Mouse (Mus musculus) gastrocnemius, adult 8-10 months (tissue): ENCODE measurements around the gene Ccdc174. TPM values are rescaled to one million over a fixed set of nuclear protein-coding genes. Genes with fewer than 3 reads are reported as not detected.

ENCODE experiments used
- DNase-seq, 2 experiments: peaks; one replicate each; pipeline ENCODE4 v3.0.0; 2022; ENCODE audit warnings: low spot score in 2 of 2
- total RNA-seq, 4 experiments: library from RNA; stranded (reverse); gene quantifications; 2 replicates each; pipeline ENCODE4 v1.2.4; 2022

Gene Ccdc174
- total RNA-seq, 4 experiments from 2014 or later, result 6.8 to 10.9 (median 8.7) TPM

DNA sequence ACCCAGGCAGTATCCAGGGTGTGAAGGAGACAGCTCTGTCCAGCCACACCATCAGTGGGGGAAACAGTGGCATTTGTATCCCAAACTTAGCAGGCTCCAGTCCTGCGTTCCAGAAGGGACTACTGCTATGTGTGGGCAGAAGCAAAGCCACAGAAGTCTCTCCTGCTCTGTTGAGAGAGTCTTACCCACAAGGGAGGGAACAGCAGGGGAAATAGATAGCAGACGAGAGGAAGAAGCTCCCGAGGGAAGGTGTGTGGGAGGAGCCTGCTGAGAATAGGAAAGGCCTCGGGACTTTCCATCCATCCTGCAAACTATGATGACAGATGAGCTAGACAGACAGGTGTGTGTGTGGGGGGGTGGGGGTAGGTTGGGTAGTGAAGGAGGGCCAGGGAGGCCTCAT is 39.4 kb downstream of the Ccdc174 start:
- DNase-seq, result no peak

- DNase-seq, result no peak
Measured at GRCm38 (mm10) chr6:91917716-91918115, 39.9 kb downstream of the Ccdc174 start.

- DNase-seq, result no peak
Measured at GRCm38 (mm10) chr6:91931231-91931630, 53.4 kb downstream of the Ccdc174 start.

- no peak for DNase-seq
Measured at GRCm38 (mm10) chr6:91938491-91938890, 60.6 kb downstream of the Ccdc174 start.

GRCm38 (mm10) chr6:91948426-91948825 is 70.6 kb downstream of the Ccdc174 start:
- no peak for DNase-seq

Other genes with a start within 250 kb of the Ccdc174 start
- 10 to 100 TPM; 66.0 to 81.7 (median 77.6) TPM for gene Slc6a6, start 194.0 kb upstream of the Ccdc174 start, total RNA-seq
- gene Grip2, start 50.8 kb upstream of the Ccdc174 start, total RNA-seq, result 1 to 10 TPM in 3 of 4 experiments, under 1 TPM in 1; 0.92 to 2.8 (median 2.2) TPM
- gene 4930590J08Rik, start 24.8 kb downstream of the Ccdc174 start, total RNA-seq, result 1 to 10 TPM in 3 of 4 experiments, under 1 TPM in 1; 0.92 to 2.6 (median 2.0) TPM
- 1 to 10 TPM; 6.4 to 8.4 (median 7.4) TPM for gene Fgd5, start 100.8 kb downstream of the Ccdc174 start, total RNA-seq
- 10 to 100 TPM; 20.7 to 26.5 (median 25.0) TPM for gene Nr2c2, start 213.3 kb downstream of the Ccdc174 start, total RNA-seq